Mouse (Mus musculus): ENCODE data around the gene Nsmce4a. TPM values are rescaled to one million over a fixed set of nuclear protein-coding genes. Genes with fewer than 3 reads are reported as not detected.
"Not testable (repeated sequence)": the region's sequence is repeated elsewhere in the genome, so short reads cannot be mapped to it uniquely, and the experiment has no call there.

The Nsmce4a gene
- 34.0 and 44.5 TPM in 2 replicates for polyA plus RNA-seq (2012; rRNA removed)

- no peak for DNase-seq (ENCODE audit: low read depth)
Observed at GRCm38 (mm10) chr7:130572821-130573220, at the start of gene Nsmce4a. TSS of gene Nsmce4a (minus strand) at chr7:130573118.

- DNase-seq (ENCODE audit: low read depth) = no peak
Observed at GRCm38 (mm10) chr7:130622359-130622758, 49.4 kb upstream of the Nsmce4a start.

GRCm38 (mm10) chr7:130621953-130622352 is 49.0 kb upstream of the Nsmce4a start:
- DNase-seq (ENCODE audit: low read depth) = no peak

GRCm38 (mm10) chr7:130621068-130621467 is 48.1 kb upstream of the Nsmce4a start:
- DNase-seq (ENCODE audit: low read depth) = no peak

- DNase-seq (ENCODE audit: low read depth) = no peak
Observed at GRCm38 (mm10) chr7:130617591-130617990, 44.7 kb upstream of the Nsmce4a start.

GRCm38 (mm10) chr7:130613973-130614372 is 41.1 kb upstream of the Nsmce4a start:
- no peak for DNase-seq (ENCODE audit: low read depth)

GRCm38 (mm10) chr7:130606958-130607357 is 34.0 kb upstream of the Nsmce4a start:
- DNase-seq (ENCODE audit: low read depth) = no peak

GRCm38 (mm10) chr7:130605111-130605510 is 32.2 kb upstream of the Nsmce4a start:
- no peak for DNase-seq (ENCODE audit: low read depth)

- DNase-seq (ENCODE audit: low read depth) = no peak
Observed at GRCm38 (mm10) chr7:130604390-130604789, 31.5 kb upstream of the Nsmce4a start.

- no peak for DNase-seq (ENCODE audit: low read depth)
Observed at GRCm38 (mm10) chr7:130603556-130603955, 30.6 kb upstream of the Nsmce4a start.

GRCm38 (mm10) chr7:130602804-130603203 is 29.9 kb upstream of the Nsmce4a start:
- DNase-seq (ENCODE audit: low read depth) = no peak

- no peak for DNase-seq (ENCODE audit: low read depth)
Observed at GRCm38 (mm10) chr7:130600546-130600945, 27.6 kb upstream of the Nsmce4a start.

GRCm38 (mm10) chr7:130600074-130600473 is 27.2 kb upstream of the Nsmce4a start:
- no peak for DNase-seq (ENCODE audit: low read depth)

GRCm38 (mm10) chr7:130597546-130597945 is 24.6 kb upstream of the Nsmce4a start:
- no peak for DNase-seq (ENCODE audit: low read depth)

- not testable (repeated sequence) for DNase-seq (ENCODE audit: low read depth)
Observed at GRCm38 (mm10) chr7:130596079-130596855, 23.3 kb upstream of the Nsmce4a start.

GRCm38 (mm10) chr7:130593375-130594239 is 20.7 kb upstream of the Nsmce4a start:
- DNase-seq (ENCODE audit: low read depth) = not testable (repeated sequence)

- DNase-seq (ENCODE audit: low read depth) = not testable (repeated sequence)
Observed at GRCm38 (mm10) chr7:130592975-130593374, 20.1 kb upstream of the Nsmce4a start.

GRCm38 (mm10) chr7:130590845-130591437 is 18.0 kb upstream of the Nsmce4a start:
- DNase-seq (ENCODE audit: low read depth) = no peak

- DNase-seq (ENCODE audit: low read depth) = no peak
Observed at GRCm38 (mm10) chr7:130590081-130590828, 17.3 kb upstream of the Nsmce4a start.

- DNase-seq (ENCODE audit: low read depth) = no peak
Observed at GRCm38 (mm10) chr7:130586521-130587072, 13.7 kb upstream of the Nsmce4a start.

GRCm38 (mm10) chr7:130578607-130579006 is 5.7 kb upstream of the Nsmce4a start:
- no peak for DNase-seq (ENCODE audit: low read depth)

All from gonadal fat pad, adult 2 months (tissue).